11 mouse cellular contexts compared by ENCODE assay signal in genomic region chr4:140628971-140629370, GRCm38 (mm10). TPM values are rescaled to one million over a fixed set of nuclear protein-coding genes. Genes with fewer than 3 reads are reported as not detected.
DNase-seq lines count a peak whose midpoint lies in the region; ATAC-seq and TF ChIP-seq lines count a peak whose summit lies in the region.
"Had no signal": no experiment of that assay in that cellular context is flagged by ENCODE, and none has a peak within 500 bp of the region (broad histone marks: within the 10 kb centered on the region; RNA-seq: fewer than 3 reads in every experiment).

No protein-coding gene starts in this region.

- H3K4me2 ChIP-seq in heart, embryonic 11.5 days = no peak overlapping the region
- H3K4me2 ChIP-seq in liver, embryonic 11.5 days = no peak overlapping the region
- no peak overlapping the region for H3K4me2 ChIP-seq in forebrain, embryonic 13.5 days
- no peak overlapping the region for H3K4me2 ChIP-seq in midbrain, embryonic 13.5 days (replicated peaks)
- H3K4me2 ChIP-seq: embryonic facial prominence, embryonic 15.5 days had no signal

- H3K27ac ChIP-seq in heart, embryonic 10.5 days = peak overlapping the region; percentile 53
- H3K27ac ChIP-seq in heart, embryonic 11.5 days (ENCODE audit: low read depth, low read length) = no peak overlapping the region
- peak overlapping the region; percentile 27; the same call in 1 of the 2 replicates for H3K27ac ChIP-seq in liver, adult 2 months (replicated peaks; ENCODE audit: insufficient read depth, low read depth, low read length)
- no peak overlapping the region for H3K27ac ChIP-seq in liver, embryonic 11.5 days (ENCODE audit: low read depth, low read length)
- peak overlapping the region; percentile 41 for H3K27ac ChIP-seq in forebrain, embryonic 13.5 days
- H3K27ac ChIP-seq in midbrain, embryonic 13.5 days = peak overlapping the region; percentile 73

- H3K36me3 ChIP-seq in heart, embryonic 10.5 days = 0 out of 2 replicates have a peak, but pooled peaks cover 6% of the 10 kb centered on the region
- no peaks in the 10 kb centered on the region for H3K36me3 ChIP-seq in heart, embryonic 11.5 days (ENCODE audit: control insufficient read depth, insufficient read depth, low read length)
- H3K36me3 ChIP-seq in liver, adult 2 months (ENCODE audit: control insufficient read depth, insufficient read depth, low read length) = no peaks in the 10 kb centered on the region
- no peaks in the 10 kb centered on the region for H3K36me3 ChIP-seq in liver, embryonic 11.5 days (ENCODE audit: control insufficient read depth, insufficient read depth, low read length)
- H3K36me3 ChIP-seq in forebrain, embryonic 13.5 days (ENCODE audit: poor library complexity, severe bottlenecking) = peaks cover 19% of the 10 kb centered on the region; the same call in 1 of the 2 replicates
- peaks cover 23% of the 10 kb centered on the region for H3K36me3 ChIP-seq in midbrain, embryonic 13.5 days
- H3K36me3 ChIP-seq: embryonic facial prominence, embryonic 15.5 days had no signal

- no peak for DNase-seq in heart, embryonic 10.5 days (ENCODE audit: low spot score)
- DNase-seq in liver, adult 2 months (ENCODE audit: extremely low read depth, low read depth, low spot score) = no peak
- no peak for DNase-seq in liver, embryonic 11.5 days (ENCODE audit: low spot score)
- no peak for DNase-seq in layer of hippocampus, postnatal 14 days (ENCODE audit: low spot score in 2 of 2)
- no peak for DNase-seq in spleen, postnatal 14 days (ENCODE audit: low spot score in 2 of 2)
- DNase-seq: liver, postnatal 0 days had no signal

- no peak for ATAC-seq in heart, embryonic 11.5 days (replicated peaks; ENCODE audit: insufficient number of reproducible peaks, low FRiP score, low TSS enrichment)
- ATAC-seq in liver, embryonic 11.5 days (replicated peaks; ENCODE audit: low FRiP score) = no peak
- no peak for ATAC-seq in forebrain, embryonic 13.5 days
- ATAC-seq in midbrain, embryonic 13.5 days = no peak
- ATAC-seq: liver, postnatal 0 days; Patski had no signal

- no peak for TF ChIP-seq CTCF in liver, adult 2 months (IDR thresholded peaks at IDR 0.05; ENCODE audit: low read depth, low read length)

- H3K4me3 ChIP-seq in heart, embryonic 10.5 days = no peak overlapping the region
- no peak overlapping the region for H3K4me3 ChIP-seq in heart, embryonic 11.5 days (ENCODE audit: low read depth, low read length)
- H3K4me3 ChIP-seq in liver, adult 2 months (ENCODE audit: insufficient read depth, low read depth, low read length) = no peak overlapping the region
- no peak overlapping the region for H3K4me3 ChIP-seq in liver, embryonic 11.5 days (ENCODE audit: low read depth, low read length)
- no peak overlapping the region for H3K4me3 ChIP-seq in forebrain, embryonic 13.5 days
- H3K4me3 ChIP-seq in midbrain, embryonic 13.5 days (replicated peaks) = no peak overlapping the region
- H3K4me3 ChIP-seq: embryonic facial prominence, embryonic 15.5 days had no signal

- H3K4me1 ChIP-seq in heart, embryonic 10.5 days = peaks cover 73% of the 10 kb centered on the region
- peaks cover 53% of the 10 kb centered on the region for H3K4me1 ChIP-seq in heart, embryonic 11.5 days (ENCODE audit: control insufficient read depth, insufficient read depth, low read length)
- peaks cover 5% of the 10 kb centered on the region for H3K4me1 ChIP-seq in liver, adult 2 months (ENCODE audit: control insufficient read depth, insufficient read depth, low read length)
- H3K4me1 ChIP-seq in liver, embryonic 11.5 days (replicated peaks; ENCODE audit: control insufficient read depth, insufficient read depth, low read length) = peaks cover 19% of the 10 kb centered on the region
- peaks cover 46% of the 10 kb centered on the region for H3K4me1 ChIP-seq in forebrain, embryonic 13.5 days
- H3K4me1 ChIP-seq in midbrain, embryonic 13.5 days (replicated peaks) = peaks cover 67% of the 10 kb centered on the region

- no peaks in the 10 kb centered on the region for H3K9me3 ChIP-seq in heart, embryonic 10.5 days
- H3K9me3 ChIP-seq in heart, embryonic 11.5 days (replicated peaks; ENCODE audit: control insufficient read depth, low read length) = no peaks in the 10 kb centered on the region
- H3K9me3 ChIP-seq in liver, embryonic 11.5 days (ENCODE audit: control insufficient read depth, low read length) = no peaks in the 10 kb centered on the region
- no peaks in the 10 kb centered on the region for H3K9me3 ChIP-seq in forebrain, embryonic 13.5 days (replicated peaks)
- no peaks in the 10 kb centered on the region for H3K9me3 ChIP-seq in midbrain, embryonic 13.5 days
- H3K9me3 ChIP-seq: embryonic facial prominence, embryonic 15.5 days had no signal

- TF ChIP-seq POLR2A in liver, adult 2 months (IDR thresholded peaks at IDR 0.05; ENCODE audit: extremely low read depth, insufficient read depth, low read length) = no peak

- H3K79me2 ChIP-seq in liver, adult 2 months (ENCODE audit: control insufficient read depth, insufficient read depth, low read length) = no peaks in the 10 kb centered on the region

- WGBS in heart, embryonic 10.5 days = 61% methylated on average over 4 of the region's 4 CpGs
- 61% methylated on average over 4 of the region's 4 CpGs for WGBS in heart, embryonic 11.5 days (ENCODE audit: insufficient replicate concordance)
- WGBS in liver, adult 2 months = 80% methylated on average over 4 of the region's 4 CpGs
- WGBS in liver, embryonic 11.5 days = 77% methylated on average over 4 of the region's 4 CpGs
- 68% methylated on average over 4 of the region's 4 CpGs for WGBS in forebrain, embryonic 13.5 days
- 69% methylated on average over 4 of the region's 4 CpGs for WGBS in midbrain, embryonic 13.5 days

- H3K9ac ChIP-seq in heart, embryonic 11.5 days (ENCODE audit: low read depth, low read length) = no peak overlapping the region
- H3K9ac ChIP-seq in liver, adult 2 months (ENCODE audit: low read depth, low read length) = no peak overlapping the region
- no peak overlapping the region for H3K9ac ChIP-seq in liver, embryonic 11.5 days (ENCODE audit: low read depth, low read length)
- 0 out of 2 replicates have a peak overlapping the region, but pooled peaks have one; percentile 3 for H3K9ac ChIP-seq in forebrain, embryonic 13.5 days
- no peak overlapping the region; the same call in 1 of the 2 replicates for H3K9ac ChIP-seq in midbrain, embryonic 13.5 days (replicated peaks)
- H3K9ac ChIP-seq: embryonic facial prominence, embryonic 15.5 days; liver, postnatal 0 days had no signal

- H3K27me3 ChIP-seq in heart, embryonic 10.5 days (ENCODE audit: insufficient read depth, poor library complexity, severe bottlenecking) = no peaks in the 10 kb centered on the region
- no peaks in the 10 kb centered on the region for H3K27me3 ChIP-seq in heart, embryonic 11.5 days (ENCODE audit: control insufficient read depth, insufficient read depth, low read length)
- no peaks in the 10 kb centered on the region for H3K27me3 ChIP-seq in liver, adult 2 months (ENCODE audit: control insufficient read depth, insufficient read depth, low read length)
- H3K27me3 ChIP-seq in liver, embryonic 11.5 days (replicated peaks; ENCODE audit: control insufficient read depth, insufficient read depth, low read length) = no peaks in the 10 kb centered on the region
- H3K27me3 ChIP-seq in forebrain, embryonic 13.5 days = no peaks in the 10 kb centered on the region
- no peaks in the 10 kb centered on the region for H3K27me3 ChIP-seq in midbrain, embryonic 13.5 days
- H3K27me3 ChIP-seq: embryonic facial prominence, embryonic 15.5 days; Patski had no signal

RNA-seq across cellular contexts. Expression of gene Arhgef10l, which starts 36.8 kb away (rescaled TPM):
- polyA plus RNA-seq in heart, embryonic 10.5 days (2016; fragmentation: Nextera tagmentation; extraction: Ambion mirVana) = 13.3 and 14.9 TPM in 2 replicates
- polyA plus RNA-seq in heart, embryonic 11.5 days (2014; fragmentation: Nextera tagmentation; extraction: Ambion mirVana) = 9.7 and 12.9 TPM in 2 replicates
- total RNA-seq in liver, adult 2 months (2014; rRNA removed) = 17.7 and 25.5 TPM in 2 replicates
- polyA plus RNA-seq in liver, adult 2 months (2012; rRNA removed) = 54.4 and 69.9 TPM in 2 replicates
- 5.0 and 6.7 TPM in 2 replicates for polyA plus RNA-seq in liver, embryonic 11.5 days (2014; fragmentation: Nextera tagmentation; extraction: Ambion mirVana)
- 20.2 and 22.0 TPM in 2 replicates for polyA plus RNA-seq in forebrain, embryonic 13.5 days (2015; fragmentation: Nextera tagmentation; extraction: Ambion mirVana)
- 27.7 and 28.3 TPM in 2 replicates for polyA plus RNA-seq in midbrain, embryonic 13.5 days (2015; fragmentation: Nextera tagmentation; extraction: Ambion mirVana)
- 10 to 100 TPM; 48.8 to 50.8 TPM for total RNA-seq in layer of hippocampus, postnatal 14 days (2021)

Comparison
In these comparisons a context has a peak if more than half of its experiments do, and no peak if none do; other contexts are left out.
1. H3K27ac ChIP-seq: peak in heart, embryonic 10.5 days (single experiment), liver, adult 2 months (single experiment), forebrain, embryonic 13.5 days (single experiment) and midbrain, embryonic 13.5 days (single experiment); none in heart, embryonic 11.5 days (single experiment) and liver, embryonic 11.5 days (single experiment).